Mouse (Mus musculus): ENCODE measurements around the gene Col2a1. TPM values are rescaled to one million over a fixed set of nuclear protein-coding genes. Genes with fewer than 3 reads are reported as not detected.

The Col2a1 gene
- total and polyA plus RNA-seq, 3 experiments = 0.06 to 0.13 TPM; not detected in 1

- dilution Hi-C loops (cut with MboI; ENCODE audit: extremely low pct_ligation_motif_present, extremely low pct_unique_long_range_greater_than_20kb, low sequenced_read_pairs) (no loop called here), in situ Hi-C loops (cut with MboI; ENCODE audit: low pct_ligation_motif_present, low pct_unique_long_range_greater_than_20kb, low sequenced_read_pairs) (loop anchor here (10.0 kb wide), 1 partner anchor 234 kb away; no protein-coding TSS in a partner anchor)
- H3K9ac ChIP-seq (ENCODE audit: insufficient read depth, low read depth) = no peak overlapping the region
- TF ChIP-seq ZC3H11A (IDR thresholded peaks at IDR 0.05; ENCODE audit: low read depth, low read length) (no peak), USF1 (IDR thresholded peaks at IDR 0.05; ENCODE audit: low read depth, low read length) (no peak), USF2 (conservative IDR thresholded peaks at IDR 0.05; ENCODE audit: low read depth, low read length) (no peak), PAX5 (IDR thresholded peaks at IDR 0.05; ENCODE audit: low read length) (no peak), TCF12 (IDR thresholded peaks at IDR 0.05; ENCODE audit: low read depth, low read length) (no peak), BHLHE40 (IDR thresholded peaks at IDR 0.05; ENCODE audit: low read depth, low read length) (no peak), RAD21 (IDR thresholded peaks at IDR 0.05; ENCODE audit: low read depth, low read length) (no peak), UBTF (IDR thresholded peaks at IDR 0.05; ENCODE audit: low read depth, low read length) (no peak), NRF1 (IDR thresholded peaks at IDR 0.05; ENCODE audit: low read depth, low read length) (no peak), HCFC1 (IDR thresholded peaks at IDR 0.05; ENCODE audit: low read depth, low read length) (no peak), EP300 (IDR thresholded peaks at IDR 0.05; ENCODE audit: low read length) (no peak), POLR2A (IDR thresholded peaks at IDR 0.05; ENCODE audit: low read depth, low read length) (no peak), GABPA (IDR thresholded peaks at IDR 0.05; ENCODE audit: insufficient replicate concordance, low read depth, low read length) (no peak), KAT2A (IDR thresholded peaks at IDR 0.05; ENCODE audit: insufficient replicate concordance, low read length) (no peak), CTCF (conservative IDR thresholded peaks at IDR 0.05 in 1 of 2, IDR thresholded peaks at IDR 0.05 in 1 of 2; ENCODE audit: low read depth in 2 of 2, low read length in 2 of 2) (no peak), ZMIZ1 (IDR thresholded peaks at IDR 0.05; ENCODE audit: low read depth, low read length) (no peak), E2F4 (IDR thresholded peaks at IDR 0.05; ENCODE audit: insufficient replicate concordance, low read depth, low read length) (no peak), SIN3A (IDR thresholded peaks at IDR 0.05; ENCODE audit: low read length) (no peak)
- peaks cover 0 to 12% of the 10 kb centered on the region in 2 experiments; a peak in 2 of 4 replicates for H3K4me1 ChIP-seq (ENCODE audit: control insufficient read depth in 1 of 2, insufficient read depth in 2 of 2)
- H3K27ac ChIP-seq (ENCODE audit: insufficient read depth, low read depth) = no peak overlapping the region
- no peaks in the 10 kb centered on the region for H3K9me3 ChIP-seq (replicated peaks; ENCODE audit: low read length)
- H3K4me3 ChIP-seq (replicated peaks in 1 of 3; ENCODE audit: low read depth in 2 of 3, low read length in 2 of 3, poor library complexity in 1 of 3) = no peak overlapping the region
- H3K27me3 ChIP-seq (replicated peaks) = peaks cover 24% of the 10 kb centered on the region
- H3K4me2 ChIP-seq (ENCODE audit: insufficient read depth, low read depth, poor library complexity, severe bottlenecking) = no peak overlapping the region
- H3K79me2 ChIP-seq (replicated peaks; ENCODE audit: control insufficient read depth, extremely low read depth, insufficient read depth, poor library complexity, severe bottlenecking) = no peaks in the 10 kb centered on the region
- H3K36me3 ChIP-seq (replicated peaks in 1 of 2; ENCODE audit: control insufficient read depth in 1 of 2, insufficient read depth in 1 of 2, low read length in 1 of 2) = no peaks in the 10 kb centered on the region
- DNase-seq (ENCODE audit: extremely low read depth) = no peak
Observed at GRCm38 (mm10) chr15:97948720-97949119, 55.8 kb downstream of the Col2a1 start.

- Histone ChIP-seq H3K4me1 (ENCODE audit: control insufficient read depth in 1 of 2, insufficient read depth in 2 of 2) (peaks cover 2 to 20% of the 10 kb centered on the region in 2 experiments; a peak in 3 of 4 replicates), H3K79me2 (replicated peaks; ENCODE audit: control insufficient read depth, extremely low read depth, insufficient read depth, poor library complexity, severe bottlenecking) (no peaks in the 10 kb centered on the region), H3K4me2 (ENCODE audit: insufficient read depth, low read depth, poor library complexity, severe bottlenecking) (no peak overlapping the region), H3K36me3 (replicated peaks in 1 of 2; ENCODE audit: control insufficient read depth in 1 of 2, insufficient read depth in 1 of 2, low read length in 1 of 2) (no peaks in the 10 kb centered on the region), H3K9ac (ENCODE audit: insufficient read depth, low read depth) (no peak overlapping the region), H3K9me3 (replicated peaks; ENCODE audit: low read length) (no peaks in the 10 kb centered on the region), H3K27ac (ENCODE audit: insufficient read depth, low read depth) (no peak overlapping the region), H3K4me3 (replicated peaks in 1 of 3; ENCODE audit: low read depth in 2 of 3, low read length in 2 of 3, poor library complexity in 1 of 3) (no peak overlapping the region), H3K27me3 (replicated peaks) (peaks cover 14% of the 10 kb centered on the region)
- in situ Hi-C loops (cut with MboI; ENCODE audit: low pct_ligation_motif_present, low pct_unique_long_range_greater_than_20kb, low sequenced_read_pairs) (loop anchor here (10.0 kb wide), 1 partner anchor 231 kb away; no protein-coding TSS in a partner anchor), dilution Hi-C loops (cut with MboI; ENCODE audit: extremely low pct_ligation_motif_present, extremely low pct_unique_long_range_greater_than_20kb, low sequenced_read_pairs) (no loop called here)
- DNase-seq (ENCODE audit: extremely low read depth) = no peak
- no peak for TF ChIP-seq ZNF384 (IDR thresholded peaks at IDR 0.05; ENCODE audit: low read depth, low read length)
- no peak for TF ChIP-seq CHD2 (IDR thresholded peaks at IDR 0.05; ENCODE audit: low read length)
- TF ChIP-seq USF1 (IDR thresholded peaks at IDR 0.05; ENCODE audit: low read depth, low read length) = no peak
- TF ChIP-seq ETS1 (conservative IDR thresholded peaks at IDR 0.05; ENCODE audit: low read depth, low read length) = no peak
- no peak for TF ChIP-seq HCFC1 (IDR thresholded peaks at IDR 0.05; ENCODE audit: low read depth, low read length)
- TF ChIP-seq PAX5 (IDR thresholded peaks at IDR 0.05; ENCODE audit: low read length) = no peak
- TF ChIP-seq ZMIZ1 (IDR thresholded peaks at IDR 0.05; ENCODE audit: low read depth, low read length) = no peak
- TF ChIP-seq E2F4 (IDR thresholded peaks at IDR 0.05; ENCODE audit: insufficient replicate concordance, low read depth, low read length) = no peak
Observed at GRCm38 (mm10) chr15:97945656-97946315, 58.7 kb downstream of the Col2a1 start.
